Mouse (Mus musculus): ENCODE results near the gene Pdzk1ip1.

Gene Pdzk1ip1

DNA sequence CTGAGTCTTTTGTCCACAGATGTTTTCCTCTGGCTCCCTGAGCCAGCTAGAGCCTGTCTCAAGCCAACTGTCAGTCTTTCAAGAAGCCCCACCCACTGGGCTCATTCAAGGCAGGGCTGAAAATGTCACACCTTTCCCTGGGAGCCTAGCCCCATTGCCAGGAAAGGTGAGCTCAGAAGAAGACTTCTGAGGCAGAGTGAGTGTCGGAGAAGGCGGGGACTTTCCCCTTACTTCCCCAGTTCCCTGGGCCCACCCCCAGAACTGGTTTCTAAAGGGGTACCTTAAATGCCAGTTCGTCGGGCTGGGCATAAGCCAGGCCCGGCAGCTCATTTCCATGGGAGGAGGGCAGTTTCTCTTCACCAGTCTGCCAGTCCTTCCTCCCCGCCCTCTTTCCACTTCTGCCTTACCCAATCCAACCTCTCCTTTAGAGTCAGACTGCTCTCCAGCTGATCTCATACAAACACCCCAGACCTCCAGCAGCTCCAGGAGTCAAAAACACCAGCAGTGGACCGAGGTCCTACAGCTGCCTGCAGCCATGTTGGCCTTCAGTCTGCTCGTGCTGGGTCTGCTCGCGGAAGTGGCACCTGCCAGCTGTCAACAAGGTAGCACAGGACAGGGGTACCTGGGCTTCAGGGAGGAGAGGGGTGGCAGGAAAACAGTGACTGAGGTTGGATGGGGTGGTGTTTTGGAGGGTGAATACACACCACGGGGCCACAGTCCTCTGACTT lies at the start of gene Pdzk1ip1:
Pdzk1ip1 (plus strand) TSS at position 98 of the 728 bp plus-strand sequence.
- in situ Hi-C loops (cut with MboI, MseI) = no loop called here

DNA sequence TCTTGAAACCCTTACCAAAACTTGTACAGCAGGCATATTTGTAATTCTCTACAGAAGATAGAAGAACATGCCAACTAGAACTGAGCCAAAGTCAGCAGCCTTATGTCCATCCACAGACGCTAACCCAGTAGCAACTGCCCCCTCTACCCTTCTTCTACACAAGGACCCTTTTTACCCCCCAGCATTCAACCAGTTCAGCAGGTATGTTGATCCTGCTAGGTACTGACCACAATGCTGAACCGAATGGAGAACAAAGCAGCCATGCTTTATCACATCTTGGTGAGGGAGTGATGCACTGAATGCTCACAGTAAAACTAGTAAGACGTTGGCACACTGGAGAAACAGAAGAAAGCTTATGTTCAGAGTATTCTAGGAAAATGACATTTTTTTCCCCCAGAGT lies 42.9 kb upstream of the Pdzk1ip1 start:
- in situ Hi-C loops (cut with MboI, MseI) = loop anchor here (5.0 kb wide), 1 partner anchor 128 kb away; no protein-coding TSS in a partner anchor

DNA sequence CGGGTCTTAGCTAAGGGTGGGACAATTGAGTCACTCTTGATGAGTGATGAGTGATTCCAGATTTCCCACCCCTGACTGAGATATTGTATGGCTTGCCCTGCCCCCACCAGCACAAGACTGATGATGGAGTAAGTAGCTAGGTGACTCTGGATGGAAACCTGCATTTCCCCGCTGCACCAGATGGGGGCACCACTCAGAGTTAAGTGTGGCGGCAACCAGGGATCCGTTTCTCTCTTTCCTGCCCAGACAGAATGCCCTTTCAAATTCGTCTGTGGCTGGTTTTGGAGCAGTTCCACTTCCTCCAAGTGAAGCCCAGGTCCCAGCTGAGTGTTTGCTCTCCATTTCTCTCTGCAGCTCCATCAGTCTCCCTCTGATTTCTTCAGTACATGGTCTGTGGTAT lies 40.8 kb upstream of the Pdzk1ip1 start:
- in situ Hi-C loops (cut with MboI, MseI) = loop anchor here (5.0 kb wide), 1 partner anchor 130 kb away; no protein-coding TSS in a partner anchor

GRCm38 (mm10) chr4:115048190-115048589 lies 40.3 kb upstream of the Pdzk1ip1 start:
- in situ Hi-C loops (cut with MboI, MseI) = loop anchor here (5.0 kb wide), 1 partner anchor 131 kb away; no protein-coding TSS in a partner anchor

DNA sequence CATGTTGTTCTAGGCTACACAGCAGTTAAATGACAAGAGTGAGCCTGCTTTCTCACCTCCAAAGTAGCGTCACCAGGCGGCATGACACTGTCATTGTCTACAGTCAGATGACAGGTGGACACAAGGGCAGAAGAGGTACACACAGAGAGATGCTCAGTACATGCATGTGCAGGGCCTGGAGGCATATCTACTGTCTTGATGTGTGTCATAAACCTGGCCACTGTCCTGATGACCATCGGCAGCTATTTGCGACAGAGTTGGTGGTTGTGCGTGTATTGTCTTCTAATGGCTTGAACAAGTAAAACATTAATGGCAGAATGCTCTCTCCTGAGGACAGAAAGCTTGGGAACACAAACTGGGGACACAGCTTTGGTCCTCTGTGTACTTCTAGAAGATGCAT lies 37.3 kb upstream of the Pdzk1ip1 start:
- in situ Hi-C loops (cut with MboI, MseI) = no loop called here

DNA sequence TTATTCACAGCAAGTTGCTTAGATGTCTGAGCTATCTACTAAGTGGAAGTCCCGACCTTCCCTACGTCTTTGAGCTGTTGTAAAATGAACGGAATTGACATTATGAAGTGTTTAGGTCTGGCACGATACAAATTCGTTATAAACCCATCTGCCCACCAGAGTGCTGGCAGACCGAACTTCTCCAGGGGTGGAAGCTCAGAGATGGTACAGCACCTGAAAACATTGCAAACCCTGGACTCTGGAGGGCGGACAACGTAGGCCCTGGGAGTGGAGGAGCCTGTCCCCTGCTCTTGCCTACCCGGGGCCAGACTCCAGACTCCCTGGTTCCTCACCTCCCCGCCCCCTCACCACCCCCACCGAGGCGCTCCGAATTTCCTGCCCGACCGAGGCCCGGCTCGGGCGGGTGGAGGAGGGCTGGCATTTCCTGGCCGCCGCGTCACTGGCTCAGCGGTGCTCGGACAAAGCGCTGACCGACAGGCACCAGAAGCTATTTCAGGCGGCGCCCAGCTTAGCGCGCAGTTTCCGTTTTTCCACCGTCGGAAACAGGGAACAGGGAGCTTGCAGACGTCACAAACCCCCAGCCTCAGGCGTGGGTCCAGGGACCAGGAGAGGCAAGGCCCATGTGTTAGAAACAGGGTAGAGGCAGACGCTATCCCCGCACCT lies 36.0 kb upstream of the Pdzk1ip1 start:
- in situ Hi-C loops (cut with MboI, MseI) = no loop called here

DNA sequence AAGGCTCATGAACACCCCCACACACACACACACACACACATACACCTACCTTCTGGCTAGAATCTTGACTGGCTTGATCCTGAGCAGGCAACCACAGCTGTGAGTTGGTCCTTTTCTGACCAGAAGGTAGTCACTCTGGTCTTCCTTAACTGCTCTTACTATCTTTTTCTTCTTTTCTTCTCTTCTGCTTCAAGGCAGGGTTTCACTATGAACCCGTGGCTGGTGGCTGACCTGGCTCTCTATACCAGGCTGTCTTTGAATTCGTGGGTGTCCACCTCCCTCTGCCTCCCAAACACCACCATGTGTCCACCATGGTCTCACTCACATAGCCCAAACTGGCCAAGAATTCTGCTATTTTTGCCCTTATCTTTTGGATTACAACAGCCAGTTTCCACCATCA lies 33.5 kb upstream of the Pdzk1ip1 start:
- in situ Hi-C loops (cut with MboI, MseI) = no loop called here

DNA sequence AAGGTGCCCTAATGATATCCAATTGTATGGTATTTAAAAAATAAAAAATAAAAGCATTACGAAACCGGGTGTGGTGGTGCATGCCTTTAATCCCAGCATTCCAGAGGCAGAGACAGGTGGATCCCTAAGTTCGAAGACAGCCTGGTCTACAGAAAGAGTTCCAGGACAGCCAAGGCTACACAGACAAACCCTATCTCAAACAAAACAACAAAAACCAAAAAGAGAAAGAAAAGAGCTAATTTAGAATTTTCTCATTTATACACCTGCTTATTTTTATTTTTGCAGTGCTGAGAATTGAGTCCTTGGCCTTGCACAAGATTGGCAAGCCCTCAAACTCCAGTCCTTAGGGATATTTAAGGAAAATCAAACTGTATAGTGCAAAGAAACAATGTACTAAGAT lies 32.8 kb upstream of the Pdzk1ip1 start:
- in situ Hi-C loops (cut with MboI, MseI) = no loop called here

- in situ Hi-C loops (cut with MboI, MseI) = no loop called here
These were observed 32.1 kb upstream of the Pdzk1ip1 start, which contains the start of gene Tal1 for GRCm38 (mm10) chr4:115056371-115056920. Tal1 (plus strand) TSS chr4:115056426.

- in situ Hi-C loops (cut with MboI, MseI) = no loop called here
These were observed 31.4 kb upstream of the Pdzk1ip1 start for GRCm38 (mm10) chr4:115056921-115057673.

DNA sequence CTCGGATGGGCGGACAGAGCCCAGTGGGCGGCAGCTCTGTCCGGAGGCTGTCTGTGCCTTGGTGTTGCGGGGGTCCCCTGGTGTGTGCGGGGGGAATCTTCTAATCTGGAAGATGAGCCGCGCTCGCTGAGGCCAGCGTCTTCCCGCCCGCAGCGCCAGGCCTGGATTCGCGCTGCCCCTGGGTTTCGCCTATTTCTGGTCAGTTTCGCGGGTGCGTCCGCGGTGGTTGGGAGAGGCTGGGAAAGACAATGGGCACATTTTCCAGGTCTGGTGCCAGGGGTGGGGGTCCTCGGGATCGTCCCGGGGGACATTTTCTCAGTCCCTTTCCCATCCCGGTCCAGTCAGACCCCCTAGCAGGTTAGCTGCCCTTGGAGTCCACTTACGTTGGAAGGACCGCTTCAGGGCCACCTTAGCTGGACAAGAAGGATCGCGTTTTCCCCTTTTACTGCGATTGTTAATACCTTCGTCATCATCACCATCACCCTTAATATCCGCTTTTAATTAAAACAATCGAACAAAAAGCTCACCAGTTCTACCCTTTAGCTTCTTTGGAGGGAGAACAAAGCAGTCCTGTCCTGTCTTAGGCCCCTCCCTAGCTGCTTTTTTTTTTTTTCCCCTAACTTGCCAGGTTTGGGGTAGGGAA lies 30.7 kb upstream of the Pdzk1ip1 start:
- in situ Hi-C loops (cut with MboI, MseI) = no loop called here

DNA sequence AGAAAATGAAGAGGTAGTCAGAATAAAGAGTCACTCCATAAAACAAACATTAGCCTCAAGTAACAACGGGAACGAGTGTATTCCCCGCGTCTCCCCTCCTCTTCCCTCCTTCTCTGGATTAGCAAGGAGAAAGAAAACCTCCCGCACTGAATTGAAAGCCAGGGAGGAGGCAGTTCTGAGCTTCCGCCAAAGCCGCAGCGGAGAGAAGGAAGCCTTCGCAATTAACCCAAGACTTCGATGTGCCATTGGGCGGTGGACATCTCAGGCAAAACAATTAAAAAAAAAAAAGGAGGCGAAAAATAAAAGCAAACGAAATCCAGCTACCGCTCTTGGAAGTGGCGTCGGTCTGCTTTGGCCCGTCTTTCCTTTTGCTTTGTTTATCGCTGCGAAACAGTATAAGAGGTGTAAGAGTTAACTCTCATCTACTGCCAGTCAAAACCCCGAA lies 30.2 kb upstream of the Pdzk1ip1 start:
- in situ Hi-C loops (cut with MboI, MseI) = no loop called here

GRCm38 (mm10) chr4:115058871-115059590 lies 29.5 kb upstream of the Pdzk1ip1 start:
- in situ Hi-C loops (cut with MboI, MseI) = no loop called here

GRCm38 (mm10) chr4:115059871-115060270 lies 28.6 kb upstream of the Pdzk1ip1 start:
- in situ Hi-C loops (cut with MboI, MseI) = no loop called here

GRCm38 (mm10) chr4:115060753-115061152 lies 27.8 kb upstream of the Pdzk1ip1 start:
- in situ Hi-C loops (cut with MboI, MseI) = no loop called here

DNA sequence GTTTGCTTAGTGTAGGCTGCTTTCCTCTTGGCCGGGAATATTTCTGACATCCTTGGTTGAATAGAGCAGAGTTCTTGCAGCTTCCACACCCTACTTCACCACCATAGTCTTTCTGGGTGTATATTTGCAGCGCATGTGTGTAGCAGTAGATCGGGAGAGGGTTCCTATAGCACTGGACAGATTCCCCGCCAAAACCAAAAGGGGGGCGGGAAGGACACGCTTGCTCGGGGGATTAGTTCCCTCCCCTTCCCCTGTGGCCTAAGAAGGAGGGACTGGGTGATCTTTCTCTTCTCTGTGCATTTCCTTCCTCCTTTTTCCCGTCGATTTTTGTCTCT lies 26.0 kb upstream of the Pdzk1ip1 start:
- in situ Hi-C loops (cut with MboI, MseI) = no loop called here

DNA sequence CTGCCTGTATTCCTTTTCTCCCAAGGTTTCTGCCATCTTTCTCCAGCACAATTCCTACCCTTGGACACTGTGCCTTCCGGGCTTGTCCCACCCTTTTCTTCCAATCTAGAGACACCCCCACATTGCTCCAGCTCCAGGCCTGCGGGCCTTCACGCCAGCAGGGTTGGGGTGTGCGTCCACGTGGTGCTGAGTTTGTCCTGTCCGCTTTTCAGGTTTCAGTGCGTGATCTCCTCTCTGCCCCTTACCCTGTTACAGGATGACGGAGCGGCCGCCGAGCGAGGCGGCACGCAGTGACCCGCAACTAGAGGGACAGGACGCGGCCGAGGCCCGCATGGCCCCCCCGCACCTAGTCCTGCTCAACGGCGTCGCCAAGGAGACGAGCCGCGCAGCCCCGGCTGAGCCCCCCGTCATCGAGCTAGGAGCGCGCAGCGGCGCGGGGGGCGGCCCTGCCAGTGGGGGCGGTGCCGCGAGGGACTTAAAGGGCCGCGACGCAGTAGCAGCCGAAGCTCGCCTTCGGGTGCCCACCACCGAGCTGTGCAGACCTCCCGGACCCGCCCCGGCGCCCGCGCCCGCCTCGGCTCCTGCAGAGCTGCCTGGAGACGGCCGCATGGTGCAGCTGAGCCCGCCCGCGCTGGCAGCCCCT lies 25.5 kb upstream of the Pdzk1ip1 start:
- in situ Hi-C loops (cut with MboI, MseI) = no loop called here

GRCm38 (mm10) chr4:115063518-115064239 lies 24.8 kb upstream of the Pdzk1ip1 start:
- in situ Hi-C loops (cut with MboI, MseI) = no loop called here

- in situ Hi-C loops (cut with MboI, MseI) = no loop called here
These were observed 16.8 kb upstream of the Pdzk1ip1 start for GRCm38 (mm10) chr4:115071668-115072067.

DNA sequence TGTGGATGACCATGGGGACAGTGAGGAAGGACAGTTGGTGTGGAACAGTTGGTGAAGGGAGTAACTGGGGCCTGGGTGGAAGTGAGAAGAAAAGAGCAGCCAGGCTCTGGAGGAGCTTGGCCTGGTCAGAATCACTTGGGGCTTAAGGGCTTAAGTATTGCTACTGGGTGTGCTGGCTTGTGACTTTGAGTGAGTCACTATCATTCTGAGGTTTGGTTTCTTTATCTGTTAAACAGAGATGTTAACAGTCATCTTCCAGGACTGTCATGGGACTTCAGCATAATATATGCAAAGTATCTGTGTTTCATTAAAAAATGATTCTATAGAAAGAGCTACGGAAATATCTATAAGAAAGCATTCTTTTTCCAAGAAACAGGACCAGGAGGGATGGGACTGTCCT lies 13.7 kb upstream of the Pdzk1ip1 start:
- in situ Hi-C loops (cut with MboI, MseI) = no loop called here

Data from T-helper 2 cell (primary cell).